Mouse (Mus musculus) ES-Bruce4 (cell line): Measurements from ENCODE around the gene Mef2a. TPM values are rescaled to one million over a fixed set of nuclear protein-coding genes. Genes with fewer than 3 reads are reported as not detected.

Experiments used
- H3K27ac ChIP-seq: 2 replicates; pipeline ENCODE4 v1.5.1; 2012; ENCODE audit warnings: low read length, inconsistent platforms; ENCODE audit not compliant: insufficient read depth
- H3K27me3 ChIP-seq: 2 replicates; pipeline ENCODE4 v1.6.1; 2012; ENCODE audit warnings: mild to moderate bottlenecking, low read length, inconsistent platforms; ENCODE audit not compliant: control insufficient read depth, poor library complexity, insufficient read depth, severe bottlenecking
- H3K36me3 ChIP-seq: 2 replicates; pipeline ENCODE4 v1.6.1; 2012; ENCODE audit warnings: inconsistent platforms, mild to moderate bottlenecking, low read length, moderate library complexity; ENCODE audit not compliant: control insufficient read depth, poor library complexity, insufficient read depth, severe bottlenecking
- H3K4me1 ChIP-seq: one replicate; pipeline ENCODE4 v1.8.1; 2011; ENCODE audit warnings: low read length; ENCODE audit not compliant: control insufficient read depth, insufficient read depth
- H3K4me3 ChIP-seq: 2 replicates; pipeline ENCODE4 v1.5.1; 2011; ENCODE audit warnings: low read depth, mild to moderate bottlenecking, low read length
- H3K9ac ChIP-seq: 2 replicates; pipeline ENCODE4 v1.6.1; 2012; ENCODE audit warnings: low read depth, mild to moderate bottlenecking, inconsistent platforms; ENCODE audit not compliant: poor library complexity, severe bottlenecking
- H3K9me3 ChIP-seq: replicated peaks from 2 replicates; pipeline ENCODE4 v1.6.1; 2012; ENCODE audit warnings: mild to moderate bottlenecking, low read length, inconsistent platforms; ENCODE audit not compliant: control insufficient read depth, poor library complexity, insufficient read depth, severe bottlenecking
- CTCF ChIP-seq: IDR thresholded peaks from one replicate; pipeline ENCODE4 v1.8.1; 2011; ENCODE audit warnings: low read depth, low read length
- EP300 ChIP-seq: IDR thresholded peaks from 2 replicates; pipeline ENCODE4 v1.6.1; 2011; ENCODE audit warnings: low read depth, low read length; ENCODE audit not compliant: insufficient read depth
- POLR2A ChIP-seq: IDR thresholded peaks from one replicate; pipeline ENCODE4 v1.8.1; 2011; ENCODE audit warnings: low read length; ENCODE audit not compliant: insufficient read depth
- polyA plus RNA-seq: library from polyadenylated mRNA; stranded (reverse); fragments of >200 nt; gene quantifications from 2 replicates; pipeline ENCODE4 v1.2.4, GENCODE M21; 2011; ENCODE audit warnings: low read depth; ENCODE audit not compliant: missing spikeins, insufficient read depth, insufficient read length

The Mef2a gene
- polyA plus RNA-seq, 1 experiment: 29.5 TPM

- Histone ChIP-seq H3K9me3 (no peaks in the 10 kb centered on the region), H3K27ac (no peak overlapping the region), H3K27me3 (no peaks in the 10 kb centered on the region), H3K36me3 (no peaks in the 10 kb centered on the region), H3K9ac (no peak overlapping the region), H3K4me3 (no peak overlapping the region), H3K4me1 (no peaks in the 10 kb centered on the region)
- no peak for TF ChIP-seq CTCF
These were observed 165.0 kb downstream of the Mef2a start for GRCm38 (mm10) chr7:67207701-67208100.

GRCm38 (mm10) chr7:67206496-67206895, 166.2 kb downstream of the Mef2a start:
- no peak overlapping the region for H3K27ac ChIP-seq
- H3K4me1 ChIP-seq: no peaks in the 10 kb centered on the region
- H3K4me3 ChIP-seq: no peak overlapping the region
- H3K27me3 ChIP-seq: no peaks in the 10 kb centered on the region
- H3K9ac ChIP-seq: no peak overlapping the region
- H3K36me3 ChIP-seq: no peaks in the 10 kb centered on the region
- no peak for TF ChIP-seq EP300
- H3K9me3 ChIP-seq: no peaks in the 10 kb centered on the region

- Histone ChIP-seq H3K27ac (no peak overlapping the region), H3K9ac (no peak overlapping the region), H3K36me3 (no peaks in the 10 kb centered on the region), H3K4me1 (no peaks in the 10 kb centered on the region), H3K9me3 (no peaks in the 10 kb centered on the region), H3K4me3 (no peak overlapping the region), H3K27me3 (no peaks in the 10 kb centered on the region)
- no peak for TF ChIP-seq POLR2A
- TF ChIP-seq CTCF: no peak
- TF ChIP-seq EP300: no peak
These were observed 166.8 kb downstream of the Mef2a start for GRCm38 (mm10) chr7:67205734-67206425.

GRCm38 (mm10) chr7:67203625-67204024, 169.0 kb downstream of the Mef2a start:
- no peaks in the 10 kb centered on the region for H3K4me1 ChIP-seq
- TF ChIP-seq CTCF (no peak), EP300 (no peak), POLR2A (no peak)
- no peak overlapping the region for H3K4me3 ChIP-seq
- no peaks in the 10 kb centered on the region for H3K36me3 ChIP-seq
- no peak overlapping the region for H3K27ac ChIP-seq
- no peaks in the 10 kb centered on the region for H3K27me3 ChIP-seq
- no peaks in the 10 kb centered on the region for H3K9me3 ChIP-seq
- H3K9ac ChIP-seq: no peak overlapping the region

- Histone ChIP-seq H3K4me1 (no peaks in the 10 kb centered on the region), H3K27me3 (no peaks in the 10 kb centered on the region; the same call in 1 of the 2 replicates), H3K9me3 (no peaks in the 10 kb centered on the region), H3K4me3 (no peak overlapping the region), H3K36me3 (no peaks in the 10 kb centered on the region), H3K27ac (no peak overlapping the region), H3K9ac (no peak overlapping the region)
- peak; percentile 88 for TF ChIP-seq CTCF
- TF ChIP-seq EP300: no peak
These were observed 173.2 kb downstream of the Mef2a start for GRCm38 (mm10) chr7:67199412-67199811.

GRCm38 (mm10) chr7:67183786-67184185, 188.9 kb downstream of the Mef2a start:
- Histone ChIP-seq H3K9me3 (no peaks in the 10 kb centered on the region), H3K9ac (no peak overlapping the region), H3K4me3 (no peak overlapping the region), H3K4me1 (no peaks in the 10 kb centered on the region), H3K27ac (no peak overlapping the region), H3K36me3 (no peaks in the 10 kb centered on the region), H3K27me3 (no peaks in the 10 kb centered on the region)
- TF ChIP-seq CTCF: no peak
- no peak for TF ChIP-seq POLR2A
- TF ChIP-seq EP300: no peak

Other genes starting within 250 kb of the Mef2a start
- 6.8 and 8.0 TPM in 2 replicates for gene Lysmd4, start 150.3 kb downstream of the Mef2a start, polyA plus RNA-seq